Mouse (Mus musculus) MEL (cell line): Measurements from ENCODE around the gene Lhx3. TPM values are rescaled to one million over a fixed set of nuclear protein-coding genes. Genes with fewer than 3 reads are reported as not detected.

ENCODE experiments used
- DNase-seq: peaks from one replicate; pipeline ENCODE4 v3.0.0; 2011; ENCODE audit warnings: low read depth, low spot score
- H3K27ac ChIP-seq: 2 replicates; pipeline ENCODE4 v1.5.1; 2012; ENCODE audit warnings: low read depth, mild to moderate bottlenecking, control low read depth, low read length, moderate library complexity; ENCODE audit not compliant: control insufficient read depth
- H3K27me3 ChIP-seq, 2 experiments: fragments of 150-350 bp in 1 of 2; sonication (generic) in 1 of 2; 2 replicates each; pipeline ENCODE4 v1.6.1; 2012; ENCODE audit warnings: low read length in 2 of 2, mild to moderate bottlenecking in 2 of 2, improper control_type of control experiment in 1 of 2, moderate library complexity in 1 of 2; ENCODE audit not compliant: insufficient read depth in 2 of 2, control insufficient read depth in 1 of 2
- H3K36me3 ChIP-seq, 2 experiments: 2 replicates each; pipeline ENCODE4 v1.6.1; 2012 to 2014; ENCODE audit warnings: low read length in 2 of 2, improper control_type of control experiment in 1 of 2, inconsistent platforms in 1 of 2, mild to moderate bottlenecking in 1 of 2; ENCODE audit not compliant: insufficient read depth in 2 of 2, control insufficient read depth in 1 of 2
- H3K4me1 ChIP-seq, 2 experiments: fragments of 150-350 bp in 1 of 2; sonication (generic) in 1 of 2; 2 replicates each; pipeline ENCODE4 v1.6.1; 2012; ENCODE audit warnings: low read length in 2 of 2, improper control_type of control experiment in 1 of 2, mild to moderate bottlenecking in 1 of 2; ENCODE audit not compliant: insufficient read depth in 2 of 2, control insufficient read depth in 1 of 2
- H3K4me3 ChIP-seq, 2 experiments: fragments of 150-350 bp in 1 of 2; sonication (generic) in 1 of 2; 2 replicates each; pipeline ENCODE4 v1.5.1; 2012; ENCODE audit warnings: low read depth in 2 of 2, low read length in 2 of 2, mild to moderate bottlenecking in 2 of 2, moderate library complexity in 2 of 2, control low read depth in 1 of 2, improper control_type of control experiment in 1 of 2; ENCODE audit not compliant: control insufficient read depth in 1 of 2, insufficient read depth in 1 of 2
- H3K79me2 ChIP-seq: 2 replicates; pipeline ENCODE4 v1.6.1; 2012; ENCODE audit warnings: mild to moderate bottlenecking, low read length, moderate library complexity; ENCODE audit not compliant: control insufficient read depth, poor library complexity, insufficient read depth
- H3K9ac ChIP-seq: 2 replicates; pipeline ENCODE4 v1.6.1; 2012; ENCODE audit warnings: low read depth, mild to moderate bottlenecking, control low read depth, low read length, moderate library complexity; ENCODE audit not compliant: control insufficient read depth, poor library complexity, severe bottlenecking
- H3K9me3 ChIP-seq: fragments of 150-350 bp; sonication (generic); replicated peaks from 2 replicates; pipeline ENCODE4 v1.6.1; 2012; ENCODE audit warnings: mild to moderate bottlenecking, low read length, improper control_type of control experiment, moderate library complexity; ENCODE audit not compliant: insufficient read depth
- CHD1 ChIP-seq: IDR thresholded peaks from 2 replicates; pipeline ENCODE4 v1.6.1; 2012; ENCODE audit warnings: low read depth, mild to moderate bottlenecking, inconsistent platforms, low read length, improper control_type of control experiment
- E2F4 ChIP-seq: IDR thresholded peaks from 2 replicates; pipeline ENCODE4 v1.6.1; 2011; ENCODE audit warnings: low read depth, low read length, improper control_type of control experiment, borderline replicate concordance
- EP300 ChIP-seq, 2 experiments: IDR thresholded peaks; 2 replicates each; pipeline ENCODE4 v1.6.1; 2011; ENCODE audit warnings: improper control_type of control experiment in 2 of 2, low read length in 2 of 2, low read depth in 1 of 2, mild to moderate bottlenecking in 1 of 2
- GABPA ChIP-seq: IDR thresholded peaks from 2 replicates; pipeline ENCODE4 v1.6.1; 2012; ENCODE audit warnings: low read depth, mild to moderate bottlenecking, inconsistent platforms, low read length, improper control_type of control experiment, moderate library complexity
- HCFC1 ChIP-seq: IDR thresholded peaks from 2 replicates; pipeline ENCODE4 v1.6.1; 2012; ENCODE audit warnings: low read depth, mild to moderate bottlenecking, inconsistent platforms, low read length, improper control_type of control experiment, moderate library complexity
- MAX ChIP-seq: IDR thresholded peaks from 2 replicates; pipeline ENCODE4 v1.6.1; 2011; ENCODE audit warnings: low read length, improper control_type of control experiment
- MEF2A ChIP-seq: IDR thresholded peaks from 2 replicates; pipeline ENCODE4 v1.6.1; 2014; ENCODE audit warnings: low read depth, mild to moderate bottlenecking, inconsistent platforms, low read length, improper control_type of control experiment; ENCODE audit not compliant: poor library complexity, insufficient replicate concordance, severe bottlenecking; ENCODE audit errors: extremely low read depth
- MYB ChIP-seq: IDR thresholded peaks from 2 replicates; pipeline ENCODE4 v1.6.1; 2011; ENCODE audit warnings: mild to moderate bottlenecking, low read depth, low read length, improper control_type of control experiment
- RAD21 ChIP-seq: IDR thresholded peaks from 2 replicates; pipeline ENCODE4 v1.6.1; 2011; ENCODE audit warnings: mild to moderate bottlenecking, low read depth, low read length, improper control_type of control experiment
- SIN3A ChIP-seq: IDR thresholded peaks from 2 replicates; pipeline ENCODE4 v1.6.1; 2012; ENCODE audit warnings: low read length, improper control_type of control experiment, inconsistent platforms
- UBTF ChIP-seq: IDR thresholded peaks from 2 replicates; pipeline ENCODE4 v1.6.1; 2012; ENCODE audit warnings: low read depth, mild to moderate bottlenecking, inconsistent platforms, low read length, improper control_type of control experiment, moderate library complexity, borderline replicate concordance; ENCODE audit not compliant: insufficient read depth
- USF1 ChIP-seq: IDR thresholded peaks from 2 replicates; pipeline ENCODE4 v1.6.1; 2014; ENCODE audit warnings: low read depth, mild to moderate bottlenecking, inconsistent platforms, low read length, improper control_type of control experiment, moderate library complexity
- USF2 ChIP-seq, 2 experiments: IDR thresholded peaks; 2 replicates each; pipeline ENCODE4 v1.6.1; 2011 to 2012; ENCODE audit warnings: improper control_type of control experiment in 2 of 2, low read length in 2 of 2, borderline replicate concordance in 1 of 2, inconsistent platforms in 1 of 2, low read depth in 1 of 2, mild to moderate bottlenecking in 1 of 2; ENCODE audit not compliant: insufficient read depth in 1 of 2
- polyA plus RNA-seq, 2 experiments: library from polyadenylated mRNA; stranded (reverse) in 1 of 2; unstranded in 1 of 2; fragments of >175 nt in 1 of 2; fragments of >200 nt in 1 of 2; gene quantifications; 2 replicates each; pipeline versions ENCODE4 v1.2.1 to v1.2.4; 2012; ENCODE audit warnings: low replicate concordance in 2 of 2, low read depth in 1 of 2; ENCODE audit not compliant: insufficient read length in 2 of 2, insufficient read depth in 1 of 2, missing spikeins in 1 of 2
- total RNA-seq: library from RNA; depleted of rRNA; stranded (reverse); fragments of 300-350 nt; gene quantifications from 2 replicates; pipeline ENCODE4 v1.2.3, GENCODE M21; 2012

The Lhx3 gene
- total and polyA plus RNA-seq, 3 experiments = not detected

- Histone ChIP-seq H3K4me3 (no peak overlapping the region), H3K4me1 (peaks cover 0 to 4% of the 10 kb centered on the region in 2 experiments; a peak in 2 of 4 replicates), H3K27me3 (peaks cover 5% of the 10 kb centered on the region in 2 experiments; a peak in 3 of 4 replicates), H3K9ac (no peak overlapping the region), H3K79me2 (peaks cover 8% of the 10 kb centered on the region; the same call in 1 of the 2 replicates), H3K9me3 (no peaks in the 10 kb centered on the region)
- TF ChIP-seq EP300 (IDR thresholded peaks at IDR 0.05; ENCODE audit: low read depth in 1 of 2, low read length in 2 of 2) (no peak), USF1 (no peak), HCFC1 (no peak)
- TF ChIP-seq, all 39 proteins: peak for 0
- no peak overlapping the region for H3K27ac ChIP-seq
- no peak for DNase-seq
- peaks cover 0 to 7% of the 10 kb centered on the region in 2 experiments; a peak in 2 of 4 replicates for H3K36me3 ChIP-seq
These were observed 32.8 kb upstream of the Lhx3 start for GRCm38 (mm10) chr2:26240841-26241240.

GRCm38 (mm10) chr2:26240330-26240729, 32.2 kb upstream of the Lhx3 start:
- Histone ChIP-seq H3K9me3 (no peaks in the 10 kb centered on the region), H3K4me3 (no peak overlapping the region), H3K27ac (no peak overlapping the region), H3K9ac (no peak overlapping the region), H3K79me2 (peaks cover 8% of the 10 kb centered on the region; the same call in 1 of the 2 replicates), H3K36me3 (peaks cover 0 to 11% of the 10 kb centered on the region in 2 experiments; a peak in 2 of 4 replicates), H3K27me3 (peaks cover 5% of the 10 kb centered on the region in 2 experiments; a peak in 3 of 4 replicates), H3K4me1 (peaks cover 0 to 9% of the 10 kb centered on the region in 2 experiments; a peak in 2 of 4 replicates)
- TF ChIP-seq HCFC1 = no peak
- TF ChIP-seq USF2 (IDR thresholded peaks at IDR 0.05; ENCODE audit: borderline replicate concordance in 1 of 2, insufficient read depth in 1 of 2, low read depth in 1 of 2, low read length in 2 of 2) = no peak
- TF ChIP-seq GABPA = no peak
- no peak for TF ChIP-seq MAX
- no peak for TF ChIP-seq UBTF
- no peak for TF ChIP-seq MYB
- TF ChIP-seq MEF2A = no peak
- no peak for TF ChIP-seq E2F4
- no peak for TF ChIP-seq RAD21
- TF ChIP-seq SIN3A = no peak
- no peak for TF ChIP-seq CHD1
- no peak for TF ChIP-seq EP300 (IDR thresholded peaks at IDR 0.05; ENCODE audit: low read depth in 1 of 2, low read length in 2 of 2)
- no peak for DNase-seq
